Mouse (Mus musculus) gastrocnemius, postnatal 36 days (tissue): ENCODE measurements around the gene Sh3gl2. TPM values are rescaled to one million over a fixed set of nuclear protein-coding genes. Genes with fewer than 3 reads are reported as not detected.

ENCODE experiments used
- DNase-seq, 2 experiments: peaks; one replicate each; pipeline ENCODE4 v3.0.0; 2022
- intact Hi-C: fragments of 180-260 bp; cut with DNase I; formaldehyde crosslinking; loops from one replicate; pipeline ENCODE4 v1.15.1; 2025
- total RNA-seq, 2 experiments: library from RNA; stranded (reverse); gene quantifications; 2 replicates each; pipeline ENCODE4 v1.2.3; 2021

Gene Sh3gl2
- total RNA-seq, 2 experiments from 2014 or later, result 0.77 to 0.81 TPM

- intact Hi-C loops, result no loop called here
- DNase-seq, result no peak
Observed at GRCm38 (mm10) chr4:85291296-85291695, 86.4 kb downstream of the Sh3gl2 start.

- intact Hi-C loops, result no loop called here
- no peak for DNase-seq
Observed at GRCm38 (mm10) chr4:85293368-85293767, 88.4 kb downstream of the Sh3gl2 start.

GRCm38 (mm10) chr4:85300610-85301405, 95.9 kb downstream of the Sh3gl2 start:
- DNase-seq, result no peak
- intact Hi-C loops, result no loop called here

GRCm38 (mm10) chr4:85305912-85306573, 101.1 kb downstream of the Sh3gl2 start:
- DNase-seq, result no peak
- intact Hi-C loops, result no loop called here

- no peak for DNase-seq
- intact Hi-C loops, result no loop called here
Observed at GRCm38 (mm10) chr4:85319092-85319491, 114.2 kb downstream of the Sh3gl2 start.

- DNase-seq, result no peak
- intact Hi-C loops, result no loop called here
Observed at GRCm38 (mm10) chr4:85325454-85325853, 120.5 kb downstream of the Sh3gl2 start.

GRCm38 (mm10) chr4:85326052-85326451, 121.1 kb downstream of the Sh3gl2 start:
- intact Hi-C loops, result no loop called here
- no peak for DNase-seq

GRCm38 (mm10) chr4:85334688-85335200, 129.8 kb downstream of the Sh3gl2 start:
- intact Hi-C loops, result no loop called here
- no peak for DNase-seq

- intact Hi-C loops, result no loop called here
Observed at GRCm38 (mm10) chr4:85336356-85336755, 131.4 kb downstream of the Sh3gl2 start.

GRCm38 (mm10) chr4:85339126-85339525, 134.2 kb downstream of the Sh3gl2 start:
- intact Hi-C loops, result no loop called here
- DNase-seq, result no peak

More at GRCm38 (mm10) chr4:85336356-85336755, 131.4 kb downstream of the Sh3gl2 start:
- DNase-seq, result no peak

- intact Hi-C loops, result no loop called here
- no peak for DNase-seq
Observed at GRCm38 (mm10) chr4:85340686-85341085, 135.8 kb downstream of the Sh3gl2 start.

GRCm38 (mm10) chr4:85345911-85346310, 141.0 kb downstream of the Sh3gl2 start:
- intact Hi-C loops, result no loop called here
- DNase-seq, result no peak

GRCm38 (mm10) chr4:85348079-85348643, 143.2 kb downstream of the Sh3gl2 start:
- intact Hi-C loops, result no loop called here
- DNase-seq, result no peak

- intact Hi-C loops, result no loop called here
- DNase-seq, result no peak
Observed at GRCm38 (mm10) chr4:85362661-85363060, 157.7 kb downstream of the Sh3gl2 start.

GRCm38 (mm10) chr4:85363205-85363604, 158.3 kb downstream of the Sh3gl2 start:
- no peak for DNase-seq
- intact Hi-C loops, result no loop called here

GRCm38 (mm10) chr4:85371036-85371435, 166.1 kb downstream of the Sh3gl2 start:
- intact Hi-C loops, result no loop called here

GRCm38 (mm10) chr4:85374801-85375200, 169.9 kb downstream of the Sh3gl2 start:
- intact Hi-C loops, result no loop called here
- no peak for DNase-seq

More at GRCm38 (mm10) chr4:85371036-85371435, 166.1 kb downstream of the Sh3gl2 start:
- no peak for DNase-seq

GRCm38 (mm10) chr4:85376187-85376586, 171.3 kb downstream of the Sh3gl2 start:
- DNase-seq, result no peak
- intact Hi-C loops, result no loop called here

GRCm38 (mm10) chr4:85376610-85377009, 171.7 kb downstream of the Sh3gl2 start:
- intact Hi-C loops, result no loop called here
- no peak for DNase-seq

GRCm38 (mm10) chr4:85385241-85385640, 180.3 kb downstream of the Sh3gl2 start:
- DNase-seq, result no peak
- intact Hi-C loops, result no loop called here

- DNase-seq, result no peak
- intact Hi-C loops, result no loop called here
Observed at GRCm38 (mm10) chr4:85387676-85388075, 182.8 kb downstream of the Sh3gl2 start.
